Mouse (Mus musculus) kidney, adult 8-10 months (tissue): Measurements from ENCODE around the gene Ifitm10.
A peak's percentile ranks its signal among the peaks of the same experiment; 100 is the strongest.
"Not testable (repeated sequence)": the region's sequence is repeated elsewhere in the genome, so short reads cannot be mapped to it uniquely, and the experiment has no call there.

Source experiments
- DNase-seq, 2 experiments: peaks; one replicate each; pipeline ENCODE4 v3.0.0; 2022

Ifitm10 gene

GRCm38 (mm10) chr7:142319124-142319523 is 54.4 kb downstream of the Ifitm10 start:
- DNase-seq = no peak

GRCm38 (mm10) chr7:142317216-142317615 is 56.3 kb downstream of the Ifitm10 start:
- DNase-seq = no peak

GRCm38 (mm10) chr7:142316558-142316957 is 57.0 kb downstream of the Ifitm10 start:
- peak in 1 of 2 experiments; percentile 22 for DNase-seq

GRCm38 (mm10) chr7:142314600-142315285 is 58.8 kb downstream of the Ifitm10 start:
- DNase-seq = no peak

GRCm38 (mm10) chr7:142303929-142304328 is 69.6 kb downstream of the Ifitm10 start:
- not testable (repeated sequence) for DNase-seq

GRCm38 (mm10) chr7:142303249-142303648 is 70.3 kb downstream of the Ifitm10 start, which contains the start of gene Krtap5-4:
Gene Krtap5-4, plus strand, starts transcription at chr7:142303549.
- no peak for DNase-seq

- not testable (repeated sequence) for DNase-seq
Measured at GRCm38 (mm10) chr7:142297018-142297417, 76.5 kb downstream of the Ifitm10 start, which contains the start of gene Krtap5-1. Gene Krtap5-1, minus strand, starts transcription at chr7:142297118.

- not testable (repeated sequence) for DNase-seq
Measured at GRCm38 (mm10) chr7:142296108-142296507, 77.4 kb downstream of the Ifitm10 start.

- DNase-seq = no peak
Measured at GRCm38 (mm10) chr7:142295418-142295817, 78.1 kb downstream of the Ifitm10 start.

- DNase-seq = peak in 1 of 2 experiments; percentile 23
Measured at GRCm38 (mm10) chr7:142293851-142294250, 79.7 kb downstream of the Ifitm10 start.

GRCm38 (mm10) chr7:142285910-142286612 is 87.5 kb downstream of the Ifitm10 start:
- DNase-seq = not testable (repeated sequence)

- peak; percentile 21 to 29 for DNase-seq
Measured at GRCm38 (mm10) chr7:142285130-142285835, 88.3 kb downstream of the Ifitm10 start.

- DNase-seq = peak; percentile 87 to 95
Measured at GRCm38 (mm10) chr7:142284615-142285080, 88.9 kb downstream of the Ifitm10 start.

- peak; percentile 41 to 47 for DNase-seq
Measured at GRCm38 (mm10) chr7:142284023-142284591, 89.4 kb downstream of the Ifitm10 start.

GRCm38 (mm10) chr7:142282847-142283246 is 90.7 kb downstream of the Ifitm10 start:
- DNase-seq = peak; percentile 5 to 12

- DNase-seq = not testable (repeated sequence)
Measured at GRCm38 (mm10) chr7:142279291-142279690, 94.3 kb downstream of the Ifitm10 start.

GRCm38 (mm10) chr7:142278183-142278582 is 95.4 kb downstream of the Ifitm10 start:
- DNase-seq = peak; percentile 28 to 60
